Mouse (Mus musculus) 3134 (cell line): ENCODE results near the gene Klkb1.
A peak's percentile ranks its signal among the peaks of the same experiment; 100 is the strongest.

Source experiments
- DNase-seq: peaks from one replicate; pipeline ENCODE4 v3.0.0-alpha.2; 2011; ENCODE audit warnings: low spot score; ENCODE audit not compliant: insufficient read length; ENCODE audit errors: extremely low read depth

The Klkb1 gene

DNA sequence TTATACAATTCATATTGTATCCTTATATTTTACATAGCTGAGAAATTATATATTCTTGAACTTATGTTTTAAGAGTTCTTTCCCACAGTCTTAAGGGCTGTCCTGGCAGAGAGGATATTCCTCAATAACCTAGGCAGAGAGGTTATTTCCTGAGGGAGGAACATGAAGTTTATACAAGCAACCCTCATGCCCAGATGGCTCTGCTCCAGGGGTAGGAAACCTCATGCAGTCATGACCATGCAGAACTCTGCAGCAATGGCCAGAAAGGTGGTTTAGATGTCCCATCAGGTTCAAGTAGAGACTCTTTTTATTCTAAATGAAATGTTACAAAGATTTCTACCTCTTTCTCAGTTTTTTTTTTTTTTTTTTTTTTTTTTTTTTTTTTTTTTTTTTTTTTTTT lies 25.6 kb downstream of the Klkb1 start:
- no peak for DNase-seq

DNA sequence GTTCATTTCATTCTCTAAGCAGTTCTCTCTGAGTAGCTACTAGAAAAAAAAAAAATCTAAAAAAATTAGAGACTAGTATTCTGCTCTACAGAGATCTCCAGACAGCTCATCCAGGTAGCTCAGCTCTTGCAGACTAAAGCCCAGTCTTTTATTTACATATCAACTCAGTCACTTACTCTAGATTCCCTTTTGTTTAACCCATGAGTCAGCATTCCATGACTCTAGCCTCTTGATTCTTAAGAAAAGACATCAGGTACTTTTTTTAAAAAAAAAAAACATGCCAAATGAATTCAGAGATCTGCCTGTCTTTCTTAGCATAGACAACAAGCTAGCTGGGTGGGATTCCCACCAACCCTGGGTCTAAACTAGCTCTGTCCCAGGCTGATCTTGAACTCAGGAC lies 26.2 kb downstream of the Klkb1 start:
- DNase-seq: no peak

DNA sequence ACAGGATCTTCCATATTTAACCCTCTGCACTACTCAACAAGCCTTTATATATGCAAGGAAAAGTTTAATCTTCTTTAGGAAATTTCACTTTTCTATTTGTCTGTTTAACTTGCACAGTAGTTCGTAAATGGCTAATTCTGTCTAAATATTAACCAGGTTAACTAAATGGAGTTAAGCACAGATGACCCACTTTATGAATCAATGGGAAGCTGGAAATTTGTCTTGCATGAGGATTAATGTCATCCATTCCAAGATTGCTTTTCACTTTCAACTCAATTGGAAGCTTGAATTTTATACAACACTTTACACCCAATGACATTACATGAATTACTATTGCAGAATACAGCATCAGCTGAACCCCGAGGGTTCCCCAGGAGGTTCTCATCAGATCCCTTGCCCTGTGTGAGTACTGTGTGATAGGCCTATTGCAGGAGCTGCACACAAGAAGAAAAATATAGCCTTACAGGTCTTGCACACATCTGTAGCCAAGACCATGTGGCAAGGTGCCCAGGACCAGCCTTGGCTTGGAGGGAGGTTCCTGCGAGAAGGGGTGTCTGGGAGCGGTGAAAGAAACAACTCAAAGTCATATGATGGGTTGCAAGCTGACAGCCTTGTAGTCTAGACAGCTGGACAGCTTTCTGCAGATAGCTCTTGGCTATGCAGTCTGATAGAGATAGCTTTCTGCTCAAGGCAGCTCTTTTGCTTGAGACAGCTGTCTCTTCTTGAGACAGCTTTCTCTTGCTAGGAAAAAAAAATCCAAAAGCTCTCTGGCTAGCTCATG lies 26.9 kb downstream of the Klkb1 start:
- no peak for DNase-seq

GRCm38 (mm10) chr8:45266993-45267392 lies 27.7 kb downstream of the Klkb1 start:
- no peak for DNase-seq

DNA sequence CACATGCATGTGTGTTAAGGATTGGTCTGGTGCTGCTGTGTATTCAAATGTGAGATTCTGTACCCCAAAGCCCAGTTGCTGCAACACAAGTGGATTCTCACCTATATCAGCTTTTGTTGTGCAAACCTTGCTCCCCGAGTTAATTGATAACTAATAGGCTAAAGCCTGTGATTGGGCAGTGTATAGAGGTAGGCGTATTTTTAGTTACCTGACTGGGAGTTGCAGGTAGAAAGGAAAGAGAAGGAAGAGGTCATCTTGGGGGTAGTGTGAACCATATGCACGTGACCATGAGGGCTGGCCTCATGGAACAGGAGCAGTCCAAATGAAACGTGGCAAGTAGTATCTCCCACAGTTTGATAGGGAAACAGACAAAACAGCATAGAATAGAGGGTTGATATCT lies 29.7 kb downstream of the Klkb1 start:
- DNase-seq: no peak

GRCm38 (mm10) chr8:45262851-45263250 lies 31.8 kb downstream of the Klkb1 start:
- no peak for DNase-seq

GRCm38 (mm10) chr8:45261920-45262319 lies 32.7 kb downstream of the Klkb1 start, which contains the start of gene F11:
Gene F11, minus strand, starts transcription at chr8:45262031.
- DNase-seq: no peak

DNA sequence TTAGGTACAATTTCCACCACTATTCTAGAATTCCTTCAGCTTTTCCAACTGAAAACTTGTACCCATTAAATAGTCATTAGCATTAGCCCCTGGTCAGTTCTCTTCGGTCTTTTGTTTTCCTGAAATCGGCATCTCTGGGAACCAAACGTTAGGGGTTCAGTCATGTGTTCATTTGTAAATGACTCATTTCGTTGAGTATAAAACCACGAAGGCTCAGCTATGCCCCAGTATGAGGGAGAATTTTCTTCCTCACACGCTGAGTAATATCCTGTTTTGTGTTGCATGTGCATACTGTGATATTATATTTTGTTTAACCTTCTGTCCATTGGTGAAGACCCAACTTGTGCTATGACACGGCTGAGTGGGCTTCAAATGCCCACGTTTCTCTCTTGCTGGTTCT lies 36.2 kb downstream of the Klkb1 start:
- DNase-seq: peak; percentile 21

DNA sequence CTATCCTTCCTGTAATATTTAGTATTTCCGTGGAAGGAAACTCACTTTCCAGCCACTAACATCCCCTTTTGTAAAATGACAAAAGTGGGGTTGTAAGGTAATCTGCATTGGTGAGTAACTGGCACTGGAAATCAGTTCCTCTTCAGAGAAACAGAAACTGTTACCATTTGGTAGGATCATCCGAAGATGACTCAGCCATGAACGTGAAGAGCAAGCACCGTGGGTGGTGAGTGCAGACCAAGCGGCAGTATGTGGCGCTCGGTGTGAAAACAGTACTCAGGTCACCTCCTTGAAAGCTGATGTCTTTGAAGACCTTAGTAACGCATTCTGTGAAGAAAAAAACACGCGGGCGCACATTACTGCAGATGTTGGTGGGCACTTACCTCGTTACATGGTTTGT lies 39.6 kb downstream of the Klkb1 start:
- no peak for DNase-seq

GRCm38 (mm10) chr8:45254194-45254842 lies 40.3 kb downstream of the Klkb1 start:
- no peak for DNase-seq

GRCm38 (mm10) chr8:45253586-45253985 lies 41.1 kb downstream of the Klkb1 start:
- no peak for DNase-seq

- DNase-seq: no peak
These were observed 41.5 kb downstream of the Klkb1 start for GRCm38 (mm10) chr8:45253111-45253510.

- no peak for DNase-seq
These were observed 48.4 kb downstream of the Klkb1 start for GRCm38 (mm10) chr8:45246307-45246706.

GRCm38 (mm10) chr8:45239363-45239762 lies 55.3 kb downstream of the Klkb1 start:
- DNase-seq: no peak

- DNase-seq: no peak
These were observed 56.4 kb downstream of the Klkb1 start for GRCm38 (mm10) chr8:45238282-45238681.

GRCm38 (mm10) chr8:45236164-45236912 lies 58.3 kb downstream of the Klkb1 start:
- no peak for DNase-seq

DNA sequence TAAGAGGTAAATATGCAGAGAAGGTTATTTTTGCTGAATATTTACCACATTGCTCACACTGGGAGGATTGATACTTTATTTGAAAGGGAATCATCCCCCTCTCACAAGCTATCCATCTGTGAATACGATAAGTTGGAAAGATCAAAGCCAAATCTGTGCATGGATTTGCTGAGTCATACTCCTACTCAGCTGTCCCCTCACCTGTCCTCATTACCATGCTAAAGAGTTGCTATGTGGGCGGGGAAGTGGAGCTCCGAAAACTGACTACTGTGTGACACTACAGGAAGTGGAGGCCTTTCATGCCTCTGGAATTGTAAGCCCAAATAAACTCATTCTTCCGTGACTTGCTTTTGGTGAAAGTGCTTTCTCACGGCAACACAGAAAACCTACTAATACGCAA lies 59.4 kb downstream of the Klkb1 start:
- no peak for DNase-seq

GRCm38 (mm10) chr8:45233256-45233655 lies 61.4 kb downstream of the Klkb1 start:
- DNase-seq: no peak
